In the genomic region with DNA sequence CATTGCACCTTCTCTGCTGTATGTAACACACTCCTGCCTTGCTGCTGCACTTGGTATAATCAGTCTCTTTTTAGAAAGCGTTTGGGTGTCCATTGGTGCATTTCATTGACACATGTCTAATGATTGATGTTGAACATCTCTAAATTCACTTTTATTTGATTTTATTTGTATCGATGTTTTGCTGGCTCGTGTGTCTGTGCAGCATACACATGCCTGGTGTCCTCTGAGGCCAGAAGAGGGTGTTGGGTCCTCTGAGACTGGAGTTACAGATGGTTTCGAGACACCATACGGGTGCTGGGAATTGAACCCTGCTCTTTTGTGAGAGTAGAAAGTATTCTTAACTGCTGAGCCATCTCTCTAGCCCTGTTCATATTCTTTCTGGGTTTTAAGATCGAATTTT, we compare ENCODE assay signal across 23 mouse cellular contexts.
"Had no signal": no experiment of that assay in that cellular context is flagged by ENCODE, and none has a peak within 500 bp of the region (broad histone marks: within the 10 kb centered on the region; RNA-seq: fewer than 3 reads in every experiment).

No protein-coding gene starts in this region.

- H3K9ac ChIP-seq: forebrain, postnatal 0 days; hindbrain, embryonic 13.5 days; hindbrain, embryonic 15.5 days; kidney, embryonic 15.5 days; limb, embryonic 13.5 days; limb, embryonic 15.5 days; liver, embryonic 14.5 days had no signal

- H3K27ac ChIP-seq: hindbrain, embryonic 13.5 days; hindbrain, embryonic 15.5 days; hindbrain, postnatal 0 days; kidney, embryonic 15.5 days; kidney, postnatal 0 days; limb, embryonic 13.5 days; limb, embryonic 15.5 days; liver, embryonic 14.5 days had no signal

- H3K4me2 ChIP-seq: heart, embryonic 11.5 days; hindbrain, embryonic 13.5 days; hindbrain, embryonic 15.5 days; kidney, embryonic 15.5 days; limb, embryonic 13.5 days; limb, embryonic 15.5 days; liver, embryonic 11.5 days had no signal

- H3K27me3 ChIP-seq: hindbrain, embryonic 13.5 days; hindbrain, embryonic 15.5 days; kidney, embryonic 15.5 days; limb, embryonic 13.5 days; limb, embryonic 15.5 days had no signal

- H3K36me3 ChIP-seq: hindbrain, embryonic 13.5 days; hindbrain, embryonic 15.5 days had no signal

- DNase-seq: forebrain, postnatal 0 days; gastrocnemius, postnatal 14 days; gastrocnemius, postnatal 36 days; kidney, adult 11 months; kidney, adult 2 months; kidney, adult 9 months; kidney, postnatal 14 days; kidney, postnatal 36 days; layer of hippocampus, adult 9-11 months; layer of hippocampus, postnatal 36 days; left cerebral cortex, postnatal 4 days; lung, adult 18-20 months had no signal

- H3K4me3 ChIP-seq: hindbrain, embryonic 13.5 days; hindbrain, embryonic 15.5 days; kidney, embryonic 15.5 days; limb, embryonic 13.5 days; limb, embryonic 15.5 days had no signal

- ATAC-seq: forebrain, postnatal 0 days; hindbrain, postnatal 0 days; intestine, embryonic 16.5 days had no signal

- H3K9me3 ChIP-seq: hindbrain, embryonic 13.5 days; hindbrain, embryonic 15.5 days; kidney, embryonic 15.5 days; limb, embryonic 13.5 days; limb, embryonic 15.5 days had no signal
